Mouse (Mus musculus): ENCODE results near the gene Clybl. TPM values are rescaled to one million over a fixed set of nuclear protein-coding genes. Genes with fewer than 3 reads are reported as not detected.

Clybl gene
- polyA plus RNA-seq, 1 experiment, result 2.0 TPM

GRCm38 (mm10) chr14:122348069-122348468, 166.6 kb downstream of the Clybl start:
- Histone ChIP-seq H3K27me3 (ENCODE audit: control insufficient read depth, insufficient read depth, low read length) (no peaks in the 10 kb centered on the region), H3K4me3 (ENCODE audit: control insufficient read depth, low read depth, low read length) (no peak overlapping the region), H3K36me3 (ENCODE audit: control insufficient read depth, insufficient read depth, low read length) (no peaks in the 10 kb centered on the region), H3K4me1 (ENCODE audit: control insufficient read depth, insufficient read depth, low read length) (no peaks in the 10 kb centered on the region; the same call in 1 of the 2 replicates), H3K27ac (ENCODE audit: control insufficient read depth, insufficient read depth, low read depth, low read length) (no peak overlapping the region)
- TF ChIP-seq CTCF (IDR thresholded peaks at IDR 0.05; ENCODE audit: control insufficient read depth, insufficient read depth, insufficient replicate concordance, low read depth, low read length) (no peak), POLR2A (IDR thresholded peaks at IDR 0.05; ENCODE audit: control insufficient read depth, low read depth, low read length) (no peak)

- H3K4me3 ChIP-seq (ENCODE audit: control insufficient read depth, low read depth, low read length), result no peak overlapping the region
- TF ChIP-seq POLR2A (IDR thresholded peaks at IDR 0.05; ENCODE audit: control insufficient read depth, low read depth, low read length) (no peak), CTCF (IDR thresholded peaks at IDR 0.05; ENCODE audit: control insufficient read depth, insufficient read depth, insufficient replicate concordance, low read depth, low read length) (no peak)
- no peak overlapping the region for H3K27ac ChIP-seq (ENCODE audit: control insufficient read depth, insufficient read depth, low read depth, low read length)
- H3K36me3 ChIP-seq (ENCODE audit: control insufficient read depth, insufficient read depth, low read length), result no peaks in the 10 kb centered on the region
- H3K4me1 ChIP-seq (ENCODE audit: control insufficient read depth, insufficient read depth, low read length), result no peaks in the 10 kb centered on the region; the same call in 1 of the 2 replicates
- H3K27me3 ChIP-seq (ENCODE audit: control insufficient read depth, insufficient read depth, low read length), result no peaks in the 10 kb centered on the region
These were observed 167.8 kb downstream of the Clybl start for GRCm38 (mm10) chr14:122349326-122349725.

- no peaks in the 10 kb centered on the region; the same call in 1 of the 2 replicates for H3K4me1 ChIP-seq (ENCODE audit: control insufficient read depth, insufficient read depth, low read length)
- H3K27ac ChIP-seq (ENCODE audit: control insufficient read depth, insufficient read depth, low read depth, low read length), result no peak overlapping the region
- H3K36me3 ChIP-seq (ENCODE audit: control insufficient read depth, insufficient read depth, low read length), result no peaks in the 10 kb centered on the region
- TF ChIP-seq POLR2A (IDR thresholded peaks at IDR 0.05; ENCODE audit: control insufficient read depth, low read depth, low read length) (no peak), CTCF (IDR thresholded peaks at IDR 0.05; ENCODE audit: control insufficient read depth, insufficient read depth, insufficient replicate concordance, low read depth, low read length) (no peak)
- H3K4me3 ChIP-seq (ENCODE audit: control insufficient read depth, low read depth, low read length), result no peak overlapping the region
- no peaks in the 10 kb centered on the region for H3K27me3 ChIP-seq (ENCODE audit: control insufficient read depth, insufficient read depth, low read length)
These were observed 168.3 kb downstream of the Clybl start for GRCm38 (mm10) chr14:122349761-122350160.

GRCm38 (mm10) chr14:122350766-122351165, 169.3 kb downstream of the Clybl start:
- Histone ChIP-seq H3K36me3 (ENCODE audit: control insufficient read depth, insufficient read depth, low read length) (no peaks in the 10 kb centered on the region), H3K27ac (ENCODE audit: control insufficient read depth, insufficient read depth, low read depth, low read length) (no peak overlapping the region), H3K4me1 (ENCODE audit: control insufficient read depth, insufficient read depth, low read length) (no peaks in the 10 kb centered on the region; the same call in 1 of the 2 replicates), H3K4me3 (ENCODE audit: control insufficient read depth, low read depth, low read length) (no peak overlapping the region), H3K27me3 (ENCODE audit: control insufficient read depth, insufficient read depth, low read length) (no peaks in the 10 kb centered on the region)
- TF ChIP-seq POLR2A (IDR thresholded peaks at IDR 0.05; ENCODE audit: control insufficient read depth, low read depth, low read length) (no peak), CTCF (IDR thresholded peaks at IDR 0.05; ENCODE audit: control insufficient read depth, insufficient read depth, insufficient replicate concordance, low read depth, low read length) (no peak)

GRCm38 (mm10) chr14:122357316-122357715, 175.8 kb downstream of the Clybl start:
- Histone ChIP-seq H3K4me1 (ENCODE audit: control insufficient read depth, insufficient read depth, low read length) (no peaks in the 10 kb centered on the region), H3K4me3 (ENCODE audit: control insufficient read depth, low read depth, low read length) (no peak overlapping the region), H3K27ac (ENCODE audit: control insufficient read depth, insufficient read depth, low read depth, low read length) (no peak overlapping the region), H3K27me3 (ENCODE audit: control insufficient read depth, insufficient read depth, low read length) (no peaks in the 10 kb centered on the region), H3K36me3 (ENCODE audit: control insufficient read depth, insufficient read depth, low read length) (no peaks in the 10 kb centered on the region)
- TF ChIP-seq POLR2A (IDR thresholded peaks at IDR 0.05; ENCODE audit: control insufficient read depth, low read depth, low read length) (no peak), CTCF (IDR thresholded peaks at IDR 0.05; ENCODE audit: control insufficient read depth, insufficient read depth, insufficient replicate concordance, low read depth, low read length) (no peak)

GRCm38 (mm10) chr14:122358592-122358991, 177.1 kb downstream of the Clybl start:
- Histone ChIP-seq H3K4me1 (ENCODE audit: control insufficient read depth, insufficient read depth, low read length) (no peaks in the 10 kb centered on the region; the same call in 1 of the 2 replicates), H3K4me3 (ENCODE audit: control insufficient read depth, low read depth, low read length) (no peak overlapping the region), H3K27ac (ENCODE audit: control insufficient read depth, insufficient read depth, low read depth, low read length) (no peak overlapping the region), H3K36me3 (ENCODE audit: control insufficient read depth, insufficient read depth, low read length) (no peaks in the 10 kb centered on the region), H3K27me3 (ENCODE audit: control insufficient read depth, insufficient read depth, low read length) (no peaks in the 10 kb centered on the region)
- TF ChIP-seq POLR2A (IDR thresholded peaks at IDR 0.05; ENCODE audit: control insufficient read depth, low read depth, low read length) (no peak), CTCF (IDR thresholded peaks at IDR 0.05; ENCODE audit: control insufficient read depth, insufficient read depth, insufficient replicate concordance, low read depth, low read length) (no peak)

- H3K4me3 ChIP-seq (ENCODE audit: control insufficient read depth, low read depth, low read length), result no peak overlapping the region
- TF ChIP-seq POLR2A (IDR thresholded peaks at IDR 0.05; ENCODE audit: control insufficient read depth, low read depth, low read length) (no peak), CTCF (IDR thresholded peaks at IDR 0.05; ENCODE audit: control insufficient read depth, insufficient read depth, insufficient replicate concordance, low read depth, low read length) (no peak)
- no peaks in the 10 kb centered on the region for H3K27me3 ChIP-seq (ENCODE audit: control insufficient read depth, insufficient read depth, low read length)
These were observed 177.8 kb downstream of the Clybl start for GRCm38 (mm10) chr14:122359136-122359905.

More at GRCm38 (mm10) chr14:122359136-122359905, 177.8 kb downstream of the Clybl start:
- Histone ChIP-seq H3K4me1 (ENCODE audit: control insufficient read depth, insufficient read depth, low read length) (no peaks in the 10 kb centered on the region; the same call in 1 of the 2 replicates), H3K27ac (ENCODE audit: control insufficient read depth, insufficient read depth, low read depth, low read length) (no peak overlapping the region), H3K36me3 (ENCODE audit: control insufficient read depth, insufficient read depth, low read length) (no peaks in the 10 kb centered on the region)

Data from testis, adult 2 months (tissue).